Mouse (Mus musculus): ENCODE measurements at regions not wholly inside any gene's neighbourhood (a gene's known extent, or its start where the extent isn't known, plus 50 kb on each side); places are given as distances from the start of the nearest gene placed in this dataset.

DNA sequence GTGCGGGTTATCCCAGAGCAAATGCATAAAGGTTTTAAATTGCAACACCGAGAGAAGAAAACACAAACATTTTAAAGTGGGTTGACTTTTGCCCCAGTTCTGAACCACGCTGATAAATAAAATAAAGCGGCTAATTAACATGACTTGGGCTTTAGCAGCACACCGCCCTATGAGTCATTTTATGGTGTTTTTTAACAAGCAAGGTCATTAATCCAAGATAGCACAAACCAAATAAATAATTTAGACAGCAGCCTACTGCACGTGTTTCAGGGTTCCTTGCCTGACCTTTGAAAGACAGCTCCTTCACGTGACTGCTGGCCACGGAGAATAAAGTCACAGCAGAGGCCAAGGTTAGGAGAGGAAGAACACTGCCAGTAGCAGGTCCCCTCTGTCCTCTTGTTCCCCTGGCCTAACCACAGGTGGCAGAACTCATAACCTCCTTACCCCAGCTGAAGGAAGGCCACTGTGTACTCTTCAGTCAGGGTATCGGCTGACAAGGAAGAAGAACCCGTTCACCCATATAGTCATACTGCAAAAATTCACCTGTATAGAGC, 371.8 kb upstream of the Acvr2a start:
- TF ChIP-seq CTCF (IDR thresholded peaks at IDR 0.05; ENCODE audit: extremely low read depth, insufficient read depth, low read length) = no peak
- no peak for TF ChIP-seq POLR2A (IDR thresholded peaks at IDR 0.05; ENCODE audit: extremely low read depth, insufficient read depth, low read length)

Data from cortical plate, adult 2 months (tissue).